Mouse (Mus musculus) stomach, embryonic 15.5 days (tissue): ENCODE results near the gene Ank2. TPM values are rescaled to one million over a fixed set of nuclear protein-coding genes. Genes with fewer than 3 reads are reported as not detected.
A peak's percentile ranks its signal among the peaks of the same experiment; 100 is the strongest.

Experiments used
- ATAC-seq: fragments of 200-750 bp; cut with Nextera tagmentation; 2 replicates; pipeline ENCODE4 v1.8.0; 2017; ENCODE audit warnings: low read depth, moderate number of reproducible peaks, moderate TSS enrichment; ENCODE audit not compliant: insufficient read depth, low FRiP score
- H3K27ac ChIP-seq: fragments of 300-500 bp; sonication (generic); 2 replicates; pipeline ENCODE4 v1.5.1; 2015; ENCODE audit warnings: mild to moderate bottlenecking, inconsistent platforms
- H3K27me3 ChIP-seq: fragments of 300-500 bp; sonication (generic); replicated peaks from 2 replicates; pipeline ENCODE4 v1.6.1; 2015; ENCODE audit warnings: inconsistent platforms
- H3K36me3 ChIP-seq: fragments of 300-500 bp; sonication (generic); 2 replicates; pipeline ENCODE4 v1.6.1; 2015; ENCODE audit warnings: inconsistent platforms
- H3K4me1 ChIP-seq: fragments of 300-500 bp; sonication (generic); 2 replicates; pipeline ENCODE4 v1.6.1; 2015; ENCODE audit warnings: inconsistent platforms
- H3K4me2 ChIP-seq: fragments of 300-500 bp; sonication (generic); 2 replicates; pipeline ENCODE4 v1.6.1; 2015; ENCODE audit warnings: mild to moderate bottlenecking, inconsistent platforms
- H3K4me3 ChIP-seq: fragments of 300-500 bp; sonication (generic); replicated peaks from 2 replicates; pipeline ENCODE4 v1.5.1; 2015; ENCODE audit warnings: inconsistent platforms
- H3K9ac ChIP-seq: fragments of 300-500 bp; sonication (generic); 2 replicates; pipeline ENCODE4 v1.6.1; 2015; ENCODE audit warnings: inconsistent platforms
- H3K9me3 ChIP-seq: fragments of 300-500 bp; sonication (generic); 2 replicates; pipeline ENCODE4 v1.6.1; 2016; ENCODE audit warnings: inconsistent platforms
- WGBS: fragments of 180-500 bp; shearing (Covaris S2); methylation state at CpG from one replicate; pipeline ENCODE4 v1.1.7; 2015; 5-methylcytosine and 5-hydroxymethylcytosine counted together
- polyA plus RNA-seq: library from polyadenylated mRNA; unstranded; fragments of >200 nt; fragmentation: Nextera tagmentation; extraction: Ambion mirVana; gene quantifications from 2 replicates; pipeline ENCODE4 v1.2.1, GENCODE M21; 2015

Ank2 gene
- polyA plus RNA-seq, 1 experiment from 2014 or later: 32.2 TPM

GRCm38 (mm10) chr3:127453254-127453653, 45.9 kb downstream of the Ank2 start:
- no peak for ATAC-seq
- Histone ChIP-seq H3K4me1 (no peaks in the 10 kb centered on the region), H3K4me2 (no peak overlapping the region), H3K4me3 (no peak overlapping the region), H3K9ac (no peak overlapping the region), H3K9me3 (no peaks in the 10 kb centered on the region), H3K36me3 (no peaks in the 10 kb centered on the region), H3K27me3 (no peaks in the 10 kb centered on the region), H3K27ac (no peak overlapping the region)
- WGBS: 71% methylated on average over 6 of the region's 6 CpGs

- Histone ChIP-seq H3K27ac (no peak overlapping the region), H3K36me3 (no peaks in the 10 kb centered on the region), H3K27me3 (no peaks in the 10 kb centered on the region), H3K9me3 (no peaks in the 10 kb centered on the region), H3K4me1 (no peaks in the 10 kb centered on the region), H3K4me2 (no peak overlapping the region), H3K4me3 (no peak overlapping the region), H3K9ac (no peak overlapping the region)
- 68% methylated on average over 13 of the region's 13 CpGs for WGBS
- no peak for ATAC-seq
Measured at GRCm38 (mm10) chr3:127452233-127452632, 46.9 kb downstream of the Ank2 start.

- Histone ChIP-seq H3K4me3 (no peak overlapping the region), H3K36me3 (no peaks in the 10 kb centered on the region), H3K4me1 (no peaks in the 10 kb centered on the region), H3K9me3 (no peaks in the 10 kb centered on the region), H3K27ac (no peak overlapping the region), H3K9ac (no peak overlapping the region), H3K4me2 (no peak overlapping the region), H3K27me3 (no peaks in the 10 kb centered on the region)
- no peak for ATAC-seq
- WGBS: 50% methylated on average over 9 of the region's 9 CpGs
Measured at GRCm38 (mm10) chr3:127451741-127452140, 47.4 kb downstream of the Ank2 start.

GRCm38 (mm10) chr3:127451070-127451469, 48.1 kb downstream of the Ank2 start:
- H3K9me3 ChIP-seq: no peaks in the 10 kb centered on the region

GRCm38 (mm10) chr3:127446173-127446572, 53.0 kb downstream of the Ank2 start:
- Histone ChIP-seq H3K27me3 (no peaks in the 10 kb centered on the region), H3K4me1 (no peaks in the 10 kb centered on the region), H3K9me3 (no peaks in the 10 kb centered on the region), H3K9ac (no peak overlapping the region), H3K36me3 (no peaks in the 10 kb centered on the region), H3K4me3 (no peak overlapping the region), H3K4me2 (no peak overlapping the region), H3K27ac (no peak overlapping the region)
- WGBS: 43% methylated on average over 5 of the region's 5 CpGs
- 0 out of 2 replicates have a peak, but pooled peaks have one; percentile 14 for ATAC-seq

More at GRCm38 (mm10) chr3:127451070-127451469, 48.1 kb downstream of the Ank2 start:
- H3K4me3 ChIP-seq: no peak overlapping the region
- no peak overlapping the region for H3K9ac ChIP-seq
- H3K27me3 ChIP-seq: no peaks in the 10 kb centered on the region
- H3K36me3 ChIP-seq: no peaks in the 10 kb centered on the region
- no peak overlapping the region for H3K4me2 ChIP-seq
- no peak overlapping the region for H3K27ac ChIP-seq
- WGBS: 5% methylated on average over 3 of the region's 3 CpGs
- H3K4me1 ChIP-seq: no peaks in the 10 kb centered on the region
- no peak for ATAC-seq

GRCm38 (mm10) chr3:127433291-127433690, 65.9 kb downstream of the Ank2 start:
- H3K4me3 ChIP-seq: no peak overlapping the region
- no peaks in the 10 kb centered on the region for H3K4me1 ChIP-seq
- H3K27me3 ChIP-seq: no peaks in the 10 kb centered on the region
- H3K36me3 ChIP-seq: no peaks in the 10 kb centered on the region
- no peak overlapping the region for H3K4me2 ChIP-seq
- no peaks in the 10 kb centered on the region for H3K9me3 ChIP-seq
- WGBS: 59% methylated on average over 3 of the region's 3 CpGs
- no peak overlapping the region for H3K9ac ChIP-seq
- H3K27ac ChIP-seq: no peak overlapping the region
- no peak for ATAC-seq

- no peak for ATAC-seq
- Histone ChIP-seq H3K27me3 (no peaks in the 10 kb centered on the region), H3K9me3 (no peaks in the 10 kb centered on the region), H3K4me2 (no peak overlapping the region), H3K9ac (no peak overlapping the region), H3K4me1 (no peaks in the 10 kb centered on the region), H3K36me3 (no peaks in the 10 kb centered on the region), H3K4me3 (no peak overlapping the region), H3K27ac (no peak overlapping the region)
- WGBS: 66% methylated on average over 13 of the region's 13 CpGs
Measured at GRCm38 (mm10) chr3:127429866-127430265, 69.3 kb downstream of the Ank2 start.

- Histone ChIP-seq H3K4me3 (no peak overlapping the region), H3K27ac (no peak overlapping the region), H3K4me2 (no peak overlapping the region), H3K4me1 (no peaks in the 10 kb centered on the region), H3K36me3 (no peaks in the 10 kb centered on the region), H3K9ac (no peak overlapping the region), H3K9me3 (no peaks in the 10 kb centered on the region), H3K27me3 (no peaks in the 10 kb centered on the region)
- no peak for ATAC-seq
- WGBS: 90% methylated on average over 3 of the region's 3 CpGs
Measured at GRCm38 (mm10) chr3:127428527-127428926, 70.6 kb downstream of the Ank2 start.

GRCm38 (mm10) chr3:127416950-127417349, 82.2 kb downstream of the Ank2 start:
- H3K4me3 ChIP-seq: no peak overlapping the region
- H3K27ac ChIP-seq: no peak overlapping the region
- no peak overlapping the region for H3K9ac ChIP-seq
- no peaks in the 10 kb centered on the region for H3K4me1 ChIP-seq
- no peak for ATAC-seq
- H3K36me3 ChIP-seq: no peaks in the 10 kb centered on the region
- no peaks in the 10 kb centered on the region for H3K9me3 ChIP-seq
- WGBS: 87% methylated on average over 4 of the region's 4 CpGs
- no peak overlapping the region for H3K4me2 ChIP-seq
- no peaks in the 10 kb centered on the region for H3K27me3 ChIP-seq

GRCm38 (mm10) chr3:127414438-127414837, 84.7 kb downstream of the Ank2 start:
- no peaks in the 10 kb centered on the region for H3K27me3 ChIP-seq
- no peak overlapping the region for H3K4me2 ChIP-seq
- 46% methylated on average over 1 of the region's 1 CpGs for WGBS
- H3K4me1 ChIP-seq: no peaks in the 10 kb centered on the region
- H3K36me3 ChIP-seq: no peaks in the 10 kb centered on the region
- H3K9me3 ChIP-seq: no peaks in the 10 kb centered on the region
- H3K4me3 ChIP-seq: no peak overlapping the region
- H3K27ac ChIP-seq: no peak overlapping the region
- H3K9ac ChIP-seq: no peak overlapping the region
- no peak for ATAC-seq

GRCm38 (mm10) chr3:127408684-127409550, 90.2 kb downstream of the Ank2 start:
- no peaks in the 10 kb centered on the region for H3K9me3 ChIP-seq
- H3K9ac ChIP-seq: peak overlapping the region; percentile 32; the same call in 1 of the 2 replicates
- peak overlapping the region; percentile 54 for H3K4me3 ChIP-seq
- ATAC-seq: peak; percentile 91
- 0 out of 2 replicates have a peak, but pooled peaks cover 9% of the 10 kb centered on the region for H3K4me1 ChIP-seq
- H3K36me3 ChIP-seq: no peaks in the 10 kb centered on the region
- peak overlapping the region; percentile 81 for H3K4me2 ChIP-seq
- 17% methylated on average over 23 of the region's 23 CpGs for WGBS
- H3K27me3 ChIP-seq: no peaks in the 10 kb centered on the region
- H3K27ac ChIP-seq: peak overlapping the region; percentile 69; the same call in 1 of the 2 replicates

- Histone ChIP-seq H3K36me3 (no peaks in the 10 kb centered on the region), H3K27me3 (no peaks in the 10 kb centered on the region), H3K4me1 (0 out of 2 replicates have a peak, but pooled peaks cover 9% of the 10 kb centered on the region), H3K9me3 (no peaks in the 10 kb centered on the region), H3K9ac (peak overlapping the region; percentile 32; the same call in 1 of the 2 replicates), H3K4me2 (peak overlapping the region; percentile 81), H3K27ac (0 out of 2 replicates have a peak overlapping the region, but pooled peaks have one; percentile 69), H3K4me3 (peak overlapping the region; percentile 54)
- 7% methylated on average over 9 of the region's 9 CpGs for WGBS
- no peak for ATAC-seq
Measured at GRCm38 (mm10) chr3:127407868-127408574, 91.1 kb downstream of the Ank2 start.
